Mouse (Mus musculus) CH12.LX (cell line): Measurements from ENCODE around the gene Zfp639.

Experiments used
- CHD2 ChIP-seq: IDR thresholded peaks from 2 replicates; pipeline ENCODE4 v1.6.1; 2011; ENCODE audit warnings: low read length, improper control_type of control experiment
- CTCF ChIP-seq, 2 experiments: IDR thresholded peaks in 1 of 2; conservative IDR thresholded peaks in 1 of 2; 2 replicates each; pipeline ENCODE4 v1.5.1; 2011 to 2012; ENCODE audit warnings: low read depth in 2 of 2, low read length in 2 of 2, improper control_type of control experiment in 1 of 2, inconsistent platforms in 1 of 2, mild to moderate bottlenecking in 1 of 2, moderate library complexity in 1 of 2
- MAX ChIP-seq: IDR thresholded peaks from 2 replicates; pipeline ENCODE4 v1.6.1; 2011; ENCODE audit warnings: low read length, improper control_type of control experiment
- MYC ChIP-seq: IDR thresholded peaks from 2 replicates; pipeline ENCODE4 v1.6.1; 2011; ENCODE audit warnings: low read depth, mild to moderate bottlenecking, improper control_type of control experiment, low read length
- NRF1 ChIP-seq: IDR thresholded peaks from 2 replicates; pipeline ENCODE4 v1.6.1; 2014; ENCODE audit warnings: low read depth, mild to moderate bottlenecking, inconsistent platforms, low read length, improper control_type of control experiment, moderate library complexity
- POLR2A ChIP-seq: IDR thresholded peaks from 2 replicates; pipeline ENCODE4 v1.6.1; 2011; ENCODE audit warnings: low read depth, mild to moderate bottlenecking, improper control_type of control experiment, low read length
- POLR2AphosphoS2 ChIP-seq: IDR thresholded peaks from 2 replicates; pipeline ENCODE4 v1.6.1; 2011; ENCODE audit warnings: low read depth, low read length, improper control_type of control experiment
- SMC3 ChIP-seq: IDR thresholded peaks from 2 replicates; pipeline ENCODE4 v1.6.1; 2011; ENCODE audit warnings: low read depth, low read length, improper control_type of control experiment
- TCF12 ChIP-seq: IDR thresholded peaks from 2 replicates; pipeline ENCODE4 v1.6.1; 2014; ENCODE audit warnings: low read depth, mild to moderate bottlenecking, inconsistent platforms, low read length, improper control_type of control experiment
- ZC3H11A ChIP-seq: IDR thresholded peaks from 2 replicates; pipeline ENCODE4 v1.6.1; 2012; ENCODE audit warnings: low read depth, mild to moderate bottlenecking, inconsistent platforms, low read length, improper control_type of control experiment
- ZKSCAN1 ChIP-seq: IDR thresholded peaks from 2 replicates; pipeline ENCODE4 v1.6.1; 2012; ENCODE audit warnings: low read depth, inconsistent platforms, low read length, improper control_type of control experiment, borderline replicate concordance
- ZNF384 ChIP-seq: IDR thresholded peaks from 2 replicates; pipeline ENCODE4 v1.6.1; 2012; ENCODE audit warnings: low read depth, low read length, improper control_type of control experiment, inconsistent platforms

GRCm38 (mm10) chr3:32509496-32510374 is at the start of gene Zfp639:
- TF ChIP-seq POLR2AphosphoS2 (no peak), TCF12 (no peak), CTCF (conservative IDR thresholded peaks at IDR 0.05 in 1 of 2, IDR thresholded peaks at IDR 0.05 in 1 of 2; ENCODE audit: low read depth in 2 of 2, low read length in 2 of 2) (no peak), CHD2 (peak; percentile 27; the same call in 1 of the 2 replicates), POLR2A (no peak; the same call in 1 of the 2 replicates), NRF1 (no peak), SMC3 (no peak), MAX (no peak), ZNF384 (peak; percentile 38; the same call in 1 of the 2 replicates), MYC (peak; percentile 64; the same call in 1 of the 2 replicates), ZC3H11A (no peak), ZKSCAN1 (no peak)
